Mouse (Mus musculus): ENCODE measurements around the gene Arpc2.

Arpc2 gene

DNA sequence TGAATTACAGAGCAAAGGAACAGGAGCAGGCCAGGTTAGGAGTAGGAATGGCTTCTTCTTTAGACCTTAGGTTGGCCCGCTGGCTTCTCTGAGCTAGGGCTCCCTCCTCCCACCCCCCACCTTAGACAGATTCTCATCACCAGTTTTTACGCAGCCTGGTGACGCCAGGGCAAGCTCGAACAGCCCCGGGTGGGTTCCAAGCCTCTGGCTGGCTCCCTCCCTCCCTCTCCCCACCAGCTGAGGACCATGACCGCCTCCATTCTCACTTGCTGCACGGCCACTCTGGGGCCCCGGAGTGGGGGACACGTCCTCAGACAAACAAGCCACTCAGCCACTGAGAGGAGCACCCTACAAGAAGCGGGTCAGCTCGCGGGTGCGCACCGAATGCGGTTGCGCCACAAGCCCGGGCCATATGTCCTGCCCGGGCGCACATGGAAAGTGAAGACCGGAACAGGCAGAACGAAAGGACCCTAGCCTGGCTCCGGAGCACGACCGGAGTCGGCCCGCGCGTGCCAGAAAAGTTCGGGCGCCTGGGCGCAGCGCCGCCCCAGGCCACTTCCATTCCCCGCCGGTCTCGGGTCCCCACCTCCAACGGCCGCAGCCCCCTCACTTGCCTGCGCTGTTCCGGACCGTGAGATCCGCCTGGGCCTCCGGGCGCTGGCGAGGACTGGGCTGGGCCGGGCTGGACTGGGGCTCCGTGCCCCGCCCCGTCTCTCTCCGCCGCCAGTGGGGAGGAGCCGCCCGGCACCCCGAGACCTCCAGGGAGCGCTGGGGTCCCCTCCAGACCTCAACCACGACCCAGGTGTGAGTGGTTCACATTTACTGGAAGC lies 67.8 kb downstream of the Arpc2 start:
- DNase-seq, result peak; percentile 26 to 37

DNA sequence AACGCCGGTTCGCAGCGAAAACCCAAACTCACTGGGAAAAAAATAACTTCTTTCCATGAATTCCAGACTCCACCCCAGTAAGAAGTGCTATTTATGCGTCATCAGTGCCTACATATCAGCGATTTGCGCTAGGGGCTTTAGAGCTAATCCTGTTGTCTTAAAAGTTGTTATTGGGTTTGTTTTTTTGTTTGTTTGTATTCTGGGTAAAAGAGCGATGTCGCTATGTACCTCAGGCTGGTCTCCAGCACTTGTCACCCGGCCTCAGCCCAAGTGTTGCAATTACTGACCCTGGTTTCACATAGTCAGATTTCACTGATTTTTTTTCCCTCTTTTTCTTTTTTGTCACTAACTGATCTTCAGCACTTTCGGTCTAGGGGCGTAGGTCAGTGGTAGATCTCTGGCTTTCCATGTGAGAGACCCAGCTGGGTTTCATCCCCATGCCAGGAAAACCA lies 68.5 kb downstream of the Arpc2 start:
- no peak for DNase-seq

DNA sequence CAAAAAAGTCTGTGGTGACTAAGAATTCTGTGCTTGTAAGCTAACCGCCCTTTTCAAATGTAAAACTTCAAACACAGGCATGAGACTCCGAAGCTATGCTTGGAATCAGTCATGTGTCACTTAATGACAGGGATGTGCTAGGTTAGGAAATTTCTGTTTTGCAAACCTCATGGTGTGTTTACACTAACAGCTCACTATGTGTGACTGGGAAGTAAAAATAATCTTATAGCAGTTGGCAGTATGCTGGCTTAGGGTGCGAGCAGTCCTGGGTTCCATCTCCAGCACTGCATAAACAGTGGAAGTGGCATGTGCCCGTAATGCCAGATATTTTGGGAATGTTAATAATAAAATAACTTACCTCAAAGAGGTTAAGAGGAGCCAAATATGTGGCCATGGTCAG lies 69.1 kb downstream of the Arpc2 start:
- no peak for DNase-seq

- DNase-seq, result no peak
Measured at GRCm38 (mm10) chr1:74305522-74305921, 69.6 kb downstream of the Arpc2 start, which contains the start of gene Tmbim1. TSS of gene Tmbim1 (minus strand) at chr1:74305622.

- no peak for DNase-seq
Measured at GRCm38 (mm10) chr1:74307146-74307545, 71.3 kb downstream of the Arpc2 start.

- DNase-seq, result no peak
Measured at GRCm38 (mm10) chr1:74308001-74308964, 72.4 kb downstream of the Arpc2 start.

GRCm38 (mm10) chr1:74309767-74310166 lies 73.9 kb downstream of the Arpc2 start:
- DNase-seq, result no peak

DNA sequence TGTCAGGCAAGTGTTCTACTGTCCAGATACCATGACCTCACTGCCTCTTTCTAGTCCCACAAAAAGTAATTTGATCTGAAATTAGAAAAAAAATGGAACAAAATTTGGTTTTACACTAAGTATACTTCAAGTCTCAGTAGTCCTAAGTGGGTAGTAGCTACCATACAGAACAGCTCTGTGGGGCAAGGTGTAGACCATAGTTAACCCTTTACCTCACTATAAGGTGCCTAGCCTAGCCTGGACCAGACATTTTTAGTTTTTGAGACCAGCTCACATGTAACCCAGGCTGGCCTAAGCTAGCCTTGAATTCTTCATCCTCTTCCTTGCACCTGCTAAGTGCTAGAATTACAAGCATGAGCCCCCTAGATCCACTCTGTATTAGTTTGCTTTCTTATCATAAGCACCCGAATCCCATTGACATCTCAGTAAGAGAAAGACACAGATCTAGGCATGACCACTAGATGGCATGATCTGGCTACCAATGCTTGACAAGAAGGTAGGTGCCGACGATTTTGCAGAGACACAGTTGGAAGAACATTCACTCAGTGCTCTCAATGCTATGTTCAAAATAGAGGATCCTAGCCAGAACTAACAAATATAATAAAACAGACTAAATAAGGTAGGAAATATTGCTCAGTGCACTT lies 77.3 kb downstream of the Arpc2 start:
- DNase-seq, result peak in 1 of 2 experiments; percentile 34

GRCm38 (mm10) chr1:74314796-74315195 lies 78.9 kb downstream of the Arpc2 start:
- DNase-seq, result no peak

- no peak for DNase-seq
Measured at GRCm38 (mm10) chr1:74316114-74316827, 80.4 kb downstream of the Arpc2 start.

Measured in thymus, postnatal 36 days (tissue).